ENCODE assay signal across 8 mouse cellular contexts in genomic region chr13:67812961-67813709, GRCm38 (mm10). TPM values are rescaled to one million over a fixed set of nuclear protein-coding genes. Genes with fewer than 3 reads are reported as not detected.
DNase-seq lines count a peak whose midpoint lies in the region; ATAC-seq and TF ChIP-seq lines count a peak whose summit lies in the region.

No protein-coding gene starts in this region.

- H3K27ac ChIP-seq in heart, embryonic 14.5 days (replicated peaks in 1 of 2; ENCODE audit: control insufficient read depth in 1 of 2, insufficient read depth in 1 of 2, low read depth in 2 of 2, low read length in 2 of 2), result peak overlapping the region in 1 of 2 experiments; percentile 87; a peak in 1 of 4 replicates
- no peak overlapping the region for H3K27ac ChIP-seq in embryonic facial prominence, embryonic 10.5 days (replicated peaks)
- H3K27ac ChIP-seq in hindbrain, postnatal 0 days, result no peak overlapping the region
- H3K27ac ChIP-seq in midbrain, embryonic 14.5 days (replicated peaks; ENCODE audit: low read depth, low read length), result peak overlapping the region; percentile 81; the same call in 1 of the 2 replicates

- no peaks in the 10 kb centered on the region for H3K9me3 ChIP-seq in heart, embryonic 14.5 days (ENCODE audit: control insufficient read depth, low read length)
- H3K9me3 ChIP-seq in embryonic facial prominence, embryonic 10.5 days, result peaks cover 9% of the 10 kb centered on the region; the same call in 1 of the 2 replicates
- peaks cover 5% of the 10 kb centered on the region; the same call in 1 of the 2 replicates for H3K9me3 ChIP-seq in hindbrain, postnatal 0 days (ENCODE audit: low read length)
- peaks cover 5% of the 10 kb centered on the region; the same call in 1 of the 2 replicates for H3K9me3 ChIP-seq in midbrain, embryonic 14.5 days (ENCODE audit: control insufficient read depth, low read length)

- H3K4me2 ChIP-seq in heart, embryonic 14.5 days (ENCODE audit: low read length), result peak overlapping the region; percentile 79
- H3K4me2 ChIP-seq in hindbrain, postnatal 0 days (ENCODE audit: low read depth, low read length), result peak overlapping the region; percentile 85
- peak overlapping the region; percentile 51 for H3K4me2 ChIP-seq in midbrain, embryonic 14.5 days (ENCODE audit: low read length)

- TF ChIP-seq CTCF in hindbrain, postnatal 0 days (IDR thresholded peaks at IDR 0.05; ENCODE audit: low read depth), result no peak

- H3K4me3 ChIP-seq in heart, embryonic 14.5 days (ENCODE audit: control insufficient read depth in 1 of 2, insufficient read depth in 1 of 2, low read depth in 1 of 2, low read length in 2 of 2), result peak overlapping the region in 1 of 2 experiments; percentile 85; a peak in 2 of 4 replicates
- peak overlapping the region; percentile 86 for H3K4me3 ChIP-seq in embryonic facial prominence, embryonic 10.5 days
- H3K4me3 ChIP-seq in hindbrain, postnatal 0 days (ENCODE audit: low read length), result peak overlapping the region; percentile 86
- H3K4me3 ChIP-seq in midbrain, embryonic 14.5 days (replicated peaks; ENCODE audit: low read depth, low read length), result peak overlapping the region; percentile 71

- no peaks in the 10 kb centered on the region; a peak in 1 of 4 replicates for H3K4me1 ChIP-seq in heart, embryonic 14.5 days (ENCODE audit: control insufficient read depth in 2 of 2, insufficient read depth in 2 of 2, low read length in 2 of 2)
- H3K4me1 ChIP-seq in embryonic facial prominence, embryonic 10.5 days, result 0 out of 2 replicates have a peak, but pooled peaks cover 3% of the 10 kb centered on the region
- no peaks in the 10 kb centered on the region for H3K4me1 ChIP-seq in hindbrain, postnatal 0 days (ENCODE audit: insufficient read depth, low read length)
- no peaks in the 10 kb centered on the region for H3K4me1 ChIP-seq in midbrain, embryonic 14.5 days (ENCODE audit: control insufficient read depth, insufficient read depth, low read length)

- no peaks in the 10 kb centered on the region for H3K36me3 ChIP-seq in heart, embryonic 14.5 days (ENCODE audit: control insufficient read depth, insufficient read depth, low read length)
- H3K36me3 ChIP-seq in embryonic facial prominence, embryonic 10.5 days (replicated peaks), result peaks cover 10% of the 10 kb centered on the region
- no peaks in the 10 kb centered on the region for H3K36me3 ChIP-seq in hindbrain, postnatal 0 days (ENCODE audit: insufficient read depth, low read length)
- no peaks in the 10 kb centered on the region for H3K36me3 ChIP-seq in midbrain, embryonic 14.5 days (ENCODE audit: control insufficient read depth, insufficient read depth, low read length)

- ATAC-seq in heart, embryonic 14.5 days (ENCODE audit: insufficient number of reproducible peaks, insufficient read depth, low FRiP score, low read depth), result no peak
- no peak for ATAC-seq in hindbrain, postnatal 0 days
- ATAC-seq in midbrain, embryonic 14.5 days (ENCODE audit: low FRiP score, low TSS enrichment), result peak; percentile 28

- 74% methylated on average over 8 of the region's 8 CpGs for WGBS in heart, embryonic 14.5 days
- WGBS in embryonic facial prominence, embryonic 10.5 days, result 79% methylated on average over 8 of the region's 8 CpGs
- WGBS in hindbrain, postnatal 0 days, result 80% methylated on average over 8 of the region's 8 CpGs
- 75% methylated on average over 8 of the region's 8 CpGs for WGBS in midbrain, embryonic 14.5 days

- H3K9ac ChIP-seq in heart, embryonic 14.5 days (ENCODE audit: low read length), result no peak overlapping the region
- no peak overlapping the region; the same call in 1 of the 2 replicates for H3K9ac ChIP-seq in hindbrain, postnatal 0 days (replicated peaks; ENCODE audit: low read length)
- no peak overlapping the region; the same call in 1 of the 2 replicates for H3K9ac ChIP-seq in midbrain, embryonic 14.5 days (replicated peaks; ENCODE audit: low read length)

- no peaks in the 10 kb centered on the region for H3K27me3 ChIP-seq in heart, embryonic 14.5 days (ENCODE audit: control insufficient read depth, insufficient read depth, low read length)
- no peaks in the 10 kb centered on the region for H3K27me3 ChIP-seq in embryonic facial prominence, embryonic 10.5 days (replicated peaks; ENCODE audit: low read depth, poor library complexity, severe bottlenecking)
- H3K27me3 ChIP-seq in hindbrain, postnatal 0 days (ENCODE audit: insufficient read depth, low read length), result no peaks in the 10 kb centered on the region
- no peaks in the 10 kb centered on the region for H3K27me3 ChIP-seq in midbrain, embryonic 14.5 days (ENCODE audit: control insufficient read depth, insufficient read depth, low read length)

- no peak for DNase-seq in heart, adult 9 months (ENCODE audit: low spot score in 2 of 2)
- DNase-seq in embryonic facial prominence, embryonic 10.5 days (ENCODE audit: low spot score), result no peak
- DNase-seq in hindbrain, postnatal 0 days (ENCODE audit: low spot score), result no peak
- no peak for DNase-seq in midbrain, embryonic 14.5 days
- DNase-seq in adrenal gland, postnatal 14 days, result no peak
- DNase-seq in layer of hippocampus, postnatal 36 days, result no peak
- no peak for DNase-seq in kidney, postnatal 25 days

RNA-seq across cellular contexts. Expression of gene Zfp273, which starts 0.4 kb away (rescaled TPM):
- 4.1 and 4.7 TPM in 2 replicates for polyA plus RNA-seq in heart, embryonic 14.5 days (2014; fragmentation: Nextera tagmentation; extraction: Ambion mirVana)
- 6.0 and 6.5 TPM in 2 replicates for polyA plus RNA-seq in embryonic facial prominence, embryonic 10.5 days (2016; fragmentation: Nextera tagmentation; extraction: Ambion mirVana)
- total RNA-seq in hindbrain, postnatal 0 days (2014; rRNA removed), result 4.4 and 5.1 TPM in 2 replicates
- polyA plus RNA-seq in hindbrain, postnatal 0 days (2015; fragmentation: Nextera tagmentation; extraction: Ambion mirVana), result 7.8 and 8.7 TPM in 2 replicates
- polyA plus RNA-seq in midbrain, embryonic 14.5 days (2014; fragmentation: Nextera tagmentation; extraction: Ambion mirVana), result 15.1 and 15.5 TPM in 2 replicates
- 3.4 and 4.7 TPM in 2 replicates for total RNA-seq in adrenal gland, postnatal 14 days (2021)
- 1 to 10 TPM; 7.4 to 9.1 TPM for total RNA-seq in layer of hippocampus, postnatal 36 days (2021)

RNA-seq across cellular contexts. Expression of gene Gm10037, which starts 17.8 kb away (rescaled TPM):
- 0.55 and 2.1 TPM in 2 replicates for polyA plus RNA-seq in heart, embryonic 14.5 days (2014; fragmentation: Nextera tagmentation; extraction: Ambion mirVana)
- 1.9 and 2.7 TPM in 2 replicates for polyA plus RNA-seq in embryonic facial prominence, embryonic 10.5 days (2016; fragmentation: Nextera tagmentation; extraction: Ambion mirVana)
- 2.9 and 4.0 TPM in 2 replicates for total RNA-seq in hindbrain, postnatal 0 days (2014; rRNA removed)
- polyA plus RNA-seq in hindbrain, postnatal 0 days (2015; fragmentation: Nextera tagmentation; extraction: Ambion mirVana), result 4.7 and 4.8 TPM in 2 replicates
- polyA plus RNA-seq in midbrain, embryonic 14.5 days (2014; fragmentation: Nextera tagmentation; extraction: Ambion mirVana), result 5.0 and 6.1 TPM in 2 replicates
- 1.5 and 2.7 TPM in 2 replicates for total RNA-seq in adrenal gland, postnatal 14 days (2021)
- total RNA-seq in layer of hippocampus, postnatal 36 days (2021), result 10 to 100 TPM; 12.7 to 14.2 TPM

RNA-seq across cellular contexts. Expression of gene Zfp493, which starts 33.6 kb away (rescaled TPM):
- 1.3 and 1.5 TPM in 2 replicates for polyA plus RNA-seq in heart, embryonic 14.5 days (2014; fragmentation: Nextera tagmentation; extraction: Ambion mirVana)
- 3.2 and 3.3 TPM in 2 replicates for polyA plus RNA-seq in embryonic facial prominence, embryonic 10.5 days (2016; fragmentation: Nextera tagmentation; extraction: Ambion mirVana)
- 1.1 and 2.6 TPM in 2 replicates for total RNA-seq in hindbrain, postnatal 0 days (2014; rRNA removed)
- polyA plus RNA-seq in hindbrain, postnatal 0 days (2015; fragmentation: Nextera tagmentation; extraction: Ambion mirVana), result 1.1 and 1.9 TPM in 2 replicates
- 2.6 and 3.6 TPM in 2 replicates for polyA plus RNA-seq in midbrain, embryonic 14.5 days (2014; fragmentation: Nextera tagmentation; extraction: Ambion mirVana)
- total RNA-seq in adrenal gland, postnatal 14 days (2021), result 2.3 and 2.9 TPM in 2 replicates
- 1 to 10 TPM; 4.3 to 5.5 TPM for total RNA-seq in layer of hippocampus, postnatal 36 days (2021)

RNA-seq across cellular contexts. Expression of gene BC048507, which starts 50.0 kb away (rescaled TPM):
- polyA plus RNA-seq in heart, embryonic 14.5 days (2014; fragmentation: Nextera tagmentation; extraction: Ambion mirVana), result not detected in 2 replicates
- not detected in 2 replicates for polyA plus RNA-seq in embryonic facial prominence, embryonic 10.5 days (2016; fragmentation: Nextera tagmentation; extraction: Ambion mirVana)
- not detected in 2 replicates for total RNA-seq in hindbrain, postnatal 0 days (2014; rRNA removed)
- not detected in 2 replicates for polyA plus RNA-seq in hindbrain, postnatal 0 days (2015; fragmentation: Nextera tagmentation; extraction: Ambion mirVana)
- not detected in 2 replicates for polyA plus RNA-seq in midbrain, embryonic 14.5 days (2014; fragmentation: Nextera tagmentation; extraction: Ambion mirVana)
- not detected in 2 replicates for total RNA-seq in adrenal gland, postnatal 14 days (2021)
- total RNA-seq in layer of hippocampus, postnatal 36 days (2021), result not detected

RNA-seq across cellular contexts. Expression of gene Zfp85, which starts 58.1 kb away (rescaled TPM):
- polyA plus RNA-seq in heart, embryonic 14.5 days (2014; fragmentation: Nextera tagmentation; extraction: Ambion mirVana), result 3.8 and 4.3 TPM in 2 replicates
- 4.2 and 4.9 TPM in 2 replicates for polyA plus RNA-seq in embryonic facial prominence, embryonic 10.5 days (2016; fragmentation: Nextera tagmentation; extraction: Ambion mirVana)
- 4.4 and 8.9 TPM in 2 replicates for total RNA-seq in hindbrain, postnatal 0 days (2014; rRNA removed)
- polyA plus RNA-seq in hindbrain, postnatal 0 days (2015; fragmentation: Nextera tagmentation; extraction: Ambion mirVana), result 2.9 and 4.6 TPM in 2 replicates
- 10.5 and 11.1 TPM in 2 replicates for polyA plus RNA-seq in midbrain, embryonic 14.5 days (2014; fragmentation: Nextera tagmentation; extraction: Ambion mirVana)
- total RNA-seq in adrenal gland, postnatal 14 days (2021), result 4.0 and 4.8 TPM in 2 replicates
- total RNA-seq in layer of hippocampus, postnatal 36 days (2021), result 1 to 10 TPM; 5.9 to 6.6 TPM
